Mouse (Mus musculus): ENCODE measurements at regions not wholly inside any gene's neighbourhood (a gene's known extent, or its start where the extent isn't known, plus 50 kb on each side); places are given as distances from the start of the nearest gene placed in this dataset.
A peak's percentile ranks its signal among the peaks of the same experiment; 100 is the strongest.
"Not testable (repeated sequence)": the region's sequence is repeated elsewhere in the genome, so short reads cannot be mapped to it uniquely, and the experiment has no call there.

GRCm38 (mm10) chr2:44513080-44513724, 414.3 kb downstream of the Gtdc1 start:
- Histone ChIP-seq H3K9ac (ENCODE audit: low read length) (no peak overlapping the region), H3K27me3 (ENCODE audit: control insufficient read depth, insufficient read depth, low read length) (no peaks in the 10 kb centered on the region), H3K4me1 (ENCODE audit: control insufficient read depth, insufficient read depth, low read length) (peaks cover 5% of the 10 kb centered on the region), H3K36me3 (ENCODE audit: control insufficient read depth, insufficient read depth) (no peaks in the 10 kb centered on the region), H3K27ac (ENCODE audit: low read length) (no peak overlapping the region), H3K4me2 (ENCODE audit: low read depth, low read length) (no peak overlapping the region), H3K9me3 (replicated peaks; ENCODE audit: control insufficient read depth, low read length) (no peaks in the 10 kb centered on the region; the same call in 1 of the 2 replicates), H3K4me3 (ENCODE audit: low read length) (no peak overlapping the region)
- ATAC-seq (replicated peaks; ENCODE audit: extremely low read depth, insufficient read depth, low FRiP score), result no peak
- WGBS, result 81% methylated on average over 6 of the region's 6 CpGs

- ATAC-seq (replicated peaks; ENCODE audit: extremely low read depth, insufficient read depth, low FRiP score), result no peak
- H3K27me3 ChIP-seq (ENCODE audit: control insufficient read depth, insufficient read depth, low read length), result no peaks in the 10 kb centered on the region
- 51% methylated on average over 8 of the region's 8 CpGs for WGBS
These were observed 415.1 kb downstream of the Gtdc1 start for GRCm38 (mm10) chr2:44512334-44512733.

GRCm38 (mm10) chr2:44509101-44509500, 418.4 kb downstream of the Gtdc1 start:
- Histone ChIP-seq H3K27me3 (ENCODE audit: control insufficient read depth, insufficient read depth, low read length) (no peaks in the 10 kb centered on the region), H3K9me3 (replicated peaks; ENCODE audit: control insufficient read depth, low read length) (peaks cover 2% of the 10 kb centered on the region; the same call in 1 of the 2 replicates), H3K4me2 (ENCODE audit: low read depth, low read length) (no peak overlapping the region), H3K9ac (ENCODE audit: low read length) (no peak overlapping the region), H3K36me3 (ENCODE audit: control insufficient read depth, insufficient read depth) (no peaks in the 10 kb centered on the region), H3K4me3 (ENCODE audit: low read length) (no peak overlapping the region), H3K4me1 (ENCODE audit: control insufficient read depth, insufficient read depth, low read length) (no peaks in the 10 kb centered on the region), H3K27ac (ENCODE audit: low read length) (no peak overlapping the region)
- WGBS, result 72% methylated on average over 4 of the region's 4 CpGs
- ATAC-seq (replicated peaks; ENCODE audit: extremely low read depth, insufficient read depth, low FRiP score), result no peak

More at GRCm38 (mm10) chr2:44512334-44512733, 415.1 kb downstream of the Gtdc1 start:
- no peaks in the 10 kb centered on the region for H3K36me3 ChIP-seq (ENCODE audit: control insufficient read depth, insufficient read depth)
- no peak overlapping the region for H3K4me2 ChIP-seq (ENCODE audit: low read depth, low read length)
- no peaks in the 10 kb centered on the region for H3K4me1 ChIP-seq (ENCODE audit: control insufficient read depth, insufficient read depth, low read length)
- H3K27ac ChIP-seq (ENCODE audit: low read length), result no peak overlapping the region
- H3K9ac ChIP-seq (ENCODE audit: low read length), result no peak overlapping the region
- no peaks in the 10 kb centered on the region; the same call in 1 of the 2 replicates for H3K9me3 ChIP-seq (replicated peaks; ENCODE audit: control insufficient read depth, low read length)
- H3K4me3 ChIP-seq (ENCODE audit: low read length), result no peak overlapping the region

GRCm38 (mm10) chr2:44504273-44504672, 423.2 kb downstream of the Gtdc1 start:
- no peaks in the 10 kb centered on the region for H3K36me3 ChIP-seq (ENCODE audit: control insufficient read depth, insufficient read depth)
- no peak overlapping the region for H3K4me2 ChIP-seq (ENCODE audit: low read depth, low read length)
- H3K9me3 ChIP-seq (replicated peaks; ENCODE audit: control insufficient read depth, low read length), result peaks cover 2% of the 10 kb centered on the region; the same call in 1 of the 2 replicates
- no peak overlapping the region for H3K9ac ChIP-seq (ENCODE audit: low read length)
- 44% methylated on average over 6 of the region's 6 CpGs for WGBS
- no peaks in the 10 kb centered on the region for H3K27me3 ChIP-seq (ENCODE audit: control insufficient read depth, insufficient read depth, low read length)
- ATAC-seq (replicated peaks; ENCODE audit: extremely low read depth, insufficient read depth, low FRiP score), result 0 out of 2 replicates have a peak, but pooled peaks have one; percentile 45
- no peak overlapping the region for H3K4me3 ChIP-seq (ENCODE audit: low read length)
- H3K4me1 ChIP-seq (ENCODE audit: control insufficient read depth, insufficient read depth, low read length), result no peaks in the 10 kb centered on the region
- no peak overlapping the region for H3K27ac ChIP-seq (ENCODE audit: low read length)

- H3K36me3 ChIP-seq (ENCODE audit: control insufficient read depth, insufficient read depth); H3K9ac ChIP-seq (ENCODE audit: low read length); H3K4me2 ChIP-seq (ENCODE audit: low read depth, low read length); H3K27ac ChIP-seq (ENCODE audit: low read length); H3K9me3 ChIP-seq (replicated peaks; ENCODE audit: control insufficient read depth, low read length); ATAC-seq (replicated peaks; ENCODE audit: extremely low read depth, insufficient read depth, low FRiP score); H3K27me3 ChIP-seq (ENCODE audit: control insufficient read depth, insufficient read depth, low read length); H3K4me1 ChIP-seq (ENCODE audit: control insufficient read depth, insufficient read depth, low read length); H3K4me3 ChIP-seq (ENCODE audit: low read length): not testable (repeated sequence)
- WGBS, result 83% methylated on average over 1 of the region's 1 CpGs
These were observed 436.7 kb downstream of the Gtdc1 start for GRCm38 (mm10) chr2:44490806-44491205.

GRCm38 (mm10) chr2:44490230-44490629, 437.2 kb downstream of the Gtdc1 start:
- no peak for ATAC-seq (replicated peaks; ENCODE audit: extremely low read depth, insufficient read depth, low FRiP score)
- WGBS, result 93% methylated on average over 4 of the region's 4 CpGs
- Histone ChIP-seq H3K9ac (ENCODE audit: low read length) (no peak overlapping the region), H3K27ac (ENCODE audit: low read length) (no peak overlapping the region), H3K9me3 (replicated peaks; ENCODE audit: control insufficient read depth, low read length) (peaks cover under 1% of the 10 kb centered on the region; the same call in 1 of the 2 replicates), H3K4me1 (ENCODE audit: control insufficient read depth, insufficient read depth, low read length) (no peaks in the 10 kb centered on the region), H3K36me3 (ENCODE audit: control insufficient read depth, insufficient read depth) (no peaks in the 10 kb centered on the region), H3K4me2 (ENCODE audit: low read depth, low read length) (no peak overlapping the region), H3K27me3 (ENCODE audit: control insufficient read depth, insufficient read depth, low read length) (no peaks in the 10 kb centered on the region), H3K4me3 (ENCODE audit: low read length) (no peak overlapping the region)

- no peaks in the 10 kb centered on the region for H3K4me1 ChIP-seq (ENCODE audit: control insufficient read depth, insufficient read depth, low read length)
- no peaks in the 10 kb centered on the region for H3K36me3 ChIP-seq (ENCODE audit: control insufficient read depth, insufficient read depth)
- WGBS, result 73% methylated on average over 14 of the region's 14 CpGs
- no peak overlapping the region for H3K9ac ChIP-seq (ENCODE audit: low read length)
- H3K9me3 ChIP-seq (replicated peaks; ENCODE audit: control insufficient read depth, low read length), result peaks cover 5% of the 10 kb centered on the region
- no peak overlapping the region for H3K27ac ChIP-seq (ENCODE audit: low read length)
- H3K4me3 ChIP-seq (ENCODE audit: low read length), result no peak overlapping the region
- H3K4me2 ChIP-seq (ENCODE audit: low read depth, low read length), result no peak overlapping the region; the same call in 1 of the 2 replicates
- no peak for ATAC-seq (replicated peaks; ENCODE audit: extremely low read depth, insufficient read depth, low FRiP score)
- no peaks in the 10 kb centered on the region for H3K27me3 ChIP-seq (ENCODE audit: control insufficient read depth, insufficient read depth, low read length)
These were observed 441.6 kb downstream of the Gtdc1 start for GRCm38 (mm10) chr2:44485880-44486279.

- H3K9ac ChIP-seq (ENCODE audit: low read length), result no peak overlapping the region
- no peaks in the 10 kb centered on the region for H3K36me3 ChIP-seq (ENCODE audit: control insufficient read depth, insufficient read depth)
- no peaks in the 10 kb centered on the region for H3K27me3 ChIP-seq (ENCODE audit: control insufficient read depth, insufficient read depth, low read length)
- H3K4me2 ChIP-seq (ENCODE audit: low read depth, low read length), result no peak overlapping the region
- 85% methylated on average over 5 of the region's 5 CpGs for WGBS
- H3K9me3 ChIP-seq (replicated peaks; ENCODE audit: control insufficient read depth, low read length), result peaks cover 3% of the 10 kb centered on the region
- no peak overlapping the region for H3K4me3 ChIP-seq (ENCODE audit: low read length)
- no peak for ATAC-seq (replicated peaks; ENCODE audit: extremely low read depth, insufficient read depth, low FRiP score)
- H3K4me1 ChIP-seq (ENCODE audit: control insufficient read depth, insufficient read depth, low read length), result no peaks in the 10 kb centered on the region
- no peak overlapping the region for H3K27ac ChIP-seq (ENCODE audit: low read length)
These were observed 447.7 kb downstream of the Gtdc1 start for GRCm38 (mm10) chr2:44479746-44480145.

GRCm38 (mm10) chr2:44475456-44475855, 452.0 kb downstream of the Gtdc1 start:
- Histone ChIP-seq H3K27ac (ENCODE audit: low read length) (no peak overlapping the region), H3K4me1 (ENCODE audit: control insufficient read depth, insufficient read depth, low read length) (no peaks in the 10 kb centered on the region), H3K9ac (ENCODE audit: low read length) (no peak overlapping the region), H3K4me3 (ENCODE audit: low read length) (no peak overlapping the region), H3K4me2 (ENCODE audit: low read depth, low read length) (no peak overlapping the region), H3K36me3 (ENCODE audit: control insufficient read depth, insufficient read depth) (no peaks in the 10 kb centered on the region), H3K9me3 (replicated peaks; ENCODE audit: control insufficient read depth, low read length) (peaks cover 4% of the 10 kb centered on the region), H3K27me3 (ENCODE audit: control insufficient read depth, insufficient read depth, low read length) (no peaks in the 10 kb centered on the region)
- ATAC-seq (replicated peaks; ENCODE audit: extremely low read depth, insufficient read depth, low FRiP score), result no peak
- 74% methylated on average over 1 of the region's 1 CpGs for WGBS
